Mouse (Mus musculus): ENCODE measurements around the gene Slc12a9. TPM values are rescaled to one million over a fixed set of nuclear protein-coding genes. Genes with fewer than 3 reads are reported as not detected.

Gene Slc12a9
- total RNA-seq, 2 experiments from 2014 or later: 4.4 to 5.4 TPM

DNA sequence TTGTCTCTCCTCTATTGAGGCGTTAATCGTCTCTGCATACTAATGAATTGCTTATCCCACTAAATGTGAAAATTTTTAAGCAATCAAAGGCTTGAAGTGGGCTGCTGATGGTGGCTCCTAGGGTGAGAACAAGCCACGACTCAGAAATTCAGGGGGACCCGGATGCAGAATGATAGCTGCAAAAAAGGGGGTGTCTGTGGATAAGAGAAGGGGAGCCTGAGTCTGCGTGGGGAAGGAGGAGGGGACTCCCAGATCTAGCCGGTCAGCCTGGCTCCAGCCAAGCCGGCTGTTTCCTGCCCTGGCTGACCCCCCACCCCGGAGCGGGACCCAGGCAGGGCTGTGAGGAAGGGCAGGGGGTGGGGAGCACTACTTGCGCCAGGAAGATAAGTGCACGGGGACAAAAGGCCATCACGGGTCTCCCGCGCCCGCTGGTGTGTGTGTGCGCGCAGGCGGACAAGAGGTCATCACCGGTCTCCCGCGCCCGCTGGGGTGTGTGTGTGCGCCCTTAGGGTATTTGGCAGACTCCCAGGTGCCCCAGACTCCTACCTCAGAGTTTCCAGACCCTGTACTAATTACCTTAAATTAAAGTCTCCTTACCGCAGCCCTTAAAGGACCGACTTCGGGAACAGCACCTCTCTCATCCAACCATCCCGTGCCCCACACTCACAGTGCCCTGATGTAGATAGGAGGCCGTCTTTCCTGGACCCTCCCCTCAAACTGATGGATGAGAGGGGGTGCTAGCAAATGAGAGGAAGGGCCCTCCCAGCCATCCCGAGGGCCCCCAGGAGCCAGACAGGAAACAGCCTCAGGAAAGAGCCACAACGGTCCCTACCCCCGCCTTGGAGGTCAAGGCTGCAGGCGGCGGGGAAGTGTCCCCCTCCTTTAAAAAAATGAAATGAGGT is 15.3 kb upstream of the Slc12a9 start:
- intact Hi-C loops (cut with DNase I): loop anchor here (1.0 kb wide), 1 partner anchor 9 kb away; no protein-coding TSS in a partner anchor
- DNase-seq: peak; percentile 88 to 89

DNA sequence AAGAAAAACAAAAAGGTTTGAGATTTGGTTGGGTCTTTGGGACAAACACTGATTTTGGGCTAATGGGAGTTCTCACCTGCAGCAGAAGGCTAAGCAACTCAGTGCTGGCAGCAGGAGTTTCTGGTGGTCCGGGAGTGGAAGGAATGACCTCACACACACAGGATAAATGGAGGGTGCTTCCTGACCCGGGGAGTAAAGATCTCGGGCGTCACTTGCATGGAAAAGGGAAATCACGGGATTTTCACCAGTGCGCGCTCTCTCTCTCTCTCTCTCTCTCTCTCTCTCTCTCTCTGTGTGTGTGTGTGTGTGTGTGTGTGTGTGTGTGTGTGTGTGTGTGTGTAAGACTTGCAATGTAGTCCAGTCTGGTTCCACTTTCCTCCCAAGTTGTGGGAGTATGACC is 14.5 kb upstream of the Slc12a9 start:
- intact Hi-C loops (cut with DNase I): loop anchor here (1.0 kb wide), 1 partner anchor 9 kb away; no protein-coding TSS in a partner anchor
- DNase-seq: peak; percentile 34 to 42

- DNase-seq: no peak
- intact Hi-C loops (cut with DNase I): no loop called here
Observed at GRCm38 (mm10) chr5:137346983-137347382, 13.6 kb upstream of the Slc12a9 start.

GRCm38 (mm10) chr5:137346388-137346787 is 13.0 kb upstream of the Slc12a9 start:
- intact Hi-C loops (cut with DNase I): no loop called here
- no peak for DNase-seq

GRCm38 (mm10) chr5:137345821-137346220 is 12.4 kb upstream of the Slc12a9 start:
- DNase-seq: peak in 1 of 2 experiments; percentile 51
- intact Hi-C loops (cut with DNase I): no loop called here

DNA sequence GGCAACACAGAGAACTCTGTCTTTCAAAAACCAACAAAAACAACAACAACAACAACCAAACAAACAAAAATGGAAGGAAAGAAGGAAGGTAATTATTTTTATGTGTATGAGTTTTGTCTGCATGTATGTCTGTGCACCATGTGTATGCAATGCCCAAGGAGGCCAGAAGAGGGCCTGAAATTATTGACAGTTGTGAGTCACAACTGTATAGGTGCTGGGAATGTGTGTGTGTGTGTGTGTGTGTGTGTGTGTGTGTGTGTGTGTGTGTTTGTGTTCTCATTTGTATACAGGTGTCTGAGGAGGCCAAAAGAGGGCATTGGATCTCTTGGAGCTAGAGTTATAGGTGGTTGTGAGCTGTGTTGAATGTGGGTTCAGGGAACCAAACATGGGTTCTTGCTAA is 10.5 kb upstream of the Slc12a9 start:
- no peak for DNase-seq
- intact Hi-C loops (cut with DNase I): no loop called here

GRCm38 (mm10) chr5:137343412-137343811 is 10.0 kb upstream of the Slc12a9 start:
- no peak for DNase-seq
- intact Hi-C loops (cut with DNase I): no loop called here

GRCm38 (mm10) chr5:137342407-137343012 is 9.1 kb upstream of the Slc12a9 start:
- intact Hi-C loops (cut with DNase I): no loop called here
- DNase-seq: no peak

- DNase-seq: no peak
Observed at GRCm38 (mm10) chr5:137340222-137340621, 6.8 kb upstream of the Slc12a9 start.

GRCm38 (mm10) chr5:137339290-137339979 is 6.0 kb upstream of the Slc12a9 start:
- intact Hi-C loops (cut with DNase I): loop anchor here (1.0 to 5.0 kb wide), 3 partner anchors 9 to 193 kb away; partner anchors contain the start of genes Epo and Gnb2
- peak; percentile 68 to 75 for DNase-seq

More at GRCm38 (mm10) chr5:137340222-137340621, 6.8 kb upstream of the Slc12a9 start:
- intact Hi-C loops (cut with DNase I): no loop called here

GRCm38 (mm10) chr5:137338663-137339289 is 5.4 kb upstream of the Slc12a9 start:
- DNase-seq: peak; percentile 78 to 83
- intact Hi-C loops (cut with DNase I): loop anchor here (1.0 to 5.0 kb wide), 3 partner anchors 10 to 194 kb away; partner anchors contain the start of genes Epo and Gnb2

DNA sequence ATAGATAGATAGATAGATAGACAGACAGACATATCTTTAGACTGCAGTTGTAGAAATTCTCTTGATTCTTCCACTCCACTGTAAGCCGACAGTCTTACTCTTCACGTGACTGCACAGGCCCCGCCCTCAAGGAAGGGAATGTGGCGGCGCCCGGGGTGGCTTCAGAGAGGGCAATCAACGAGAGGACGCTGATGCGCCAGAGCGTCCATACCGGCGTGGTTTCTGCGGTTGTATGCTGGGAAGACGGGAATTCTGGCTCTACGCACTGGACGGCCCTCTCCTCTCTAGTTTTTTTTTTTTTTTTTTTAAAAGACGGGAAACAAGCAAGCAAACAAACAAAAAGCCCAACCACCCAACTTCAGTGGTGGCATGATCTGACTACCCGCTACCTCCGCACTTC is 4.9 kb upstream of the Slc12a9 start:
- intact Hi-C loops (cut with DNase I): loop anchor here (2.0 to 5.0 kb wide), 2 partner anchors 15 to 194 kb away; partner anchors contain the start of genes Epo and Gnb2
- peak; percentile 92 to 93 for DNase-seq

- intact Hi-C loops (cut with DNase I): loop anchor here (5.0 kb wide), 1 partner anchor 195 kb away; the partner anchor contains the start of genes Epo and Gnb2
- no peak for DNase-seq
Observed at GRCm38 (mm10) chr5:137337190-137337589, 3.8 kb upstream of the Slc12a9 start.

DNA sequence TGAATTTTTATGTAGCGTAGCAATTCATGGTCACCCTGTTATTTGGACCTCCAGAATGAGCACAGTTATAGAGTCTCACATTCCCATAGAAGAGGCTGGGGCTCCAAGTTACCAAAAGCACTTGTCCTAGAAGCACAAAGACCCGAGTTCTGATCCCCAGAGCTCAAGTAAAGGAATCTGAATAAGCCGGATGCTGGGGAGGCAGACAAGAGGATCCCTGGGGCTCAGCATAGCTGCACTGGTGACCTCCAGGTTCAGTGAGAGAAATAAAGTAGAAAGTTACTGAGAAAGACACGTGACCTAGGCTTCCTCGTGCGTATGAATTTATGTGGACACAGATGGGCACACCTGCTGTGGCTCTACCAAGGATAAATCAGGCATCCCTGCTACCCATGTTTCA is 1.7 kb upstream of the Slc12a9 start:
- no peak for DNase-seq
- intact Hi-C loops (cut with DNase I): loop anchor here (2.0 to 5.0 kb wide), 2 partner anchors 42 to 197 kb away; partner anchors contain the start of genes Epo and Gnb2

GRCm38 (mm10) chr5:137334317-137334716 is 920 bp upstream of the Slc12a9 start:
- DNase-seq: no peak

GRCm38 (mm10) chr5:137332857-137333511 is 413 bp downstream of the Slc12a9 start:
- DNase-seq: no peak
- intact Hi-C loops (cut with DNase I): loop anchor here (5.0 kb wide), 1 partner anchor 169 kb away; the partner anchor contains the start of gene Pop7

More at GRCm38 (mm10) chr5:137334317-137334716, 920 bp upstream of the Slc12a9 start:
- intact Hi-C loops (cut with DNase I): loop anchor here (2.0 to 5.0 kb wide), 2 partner anchors 42 to 168 kb away; partner anchors contain the start of gene Pop7

DNA sequence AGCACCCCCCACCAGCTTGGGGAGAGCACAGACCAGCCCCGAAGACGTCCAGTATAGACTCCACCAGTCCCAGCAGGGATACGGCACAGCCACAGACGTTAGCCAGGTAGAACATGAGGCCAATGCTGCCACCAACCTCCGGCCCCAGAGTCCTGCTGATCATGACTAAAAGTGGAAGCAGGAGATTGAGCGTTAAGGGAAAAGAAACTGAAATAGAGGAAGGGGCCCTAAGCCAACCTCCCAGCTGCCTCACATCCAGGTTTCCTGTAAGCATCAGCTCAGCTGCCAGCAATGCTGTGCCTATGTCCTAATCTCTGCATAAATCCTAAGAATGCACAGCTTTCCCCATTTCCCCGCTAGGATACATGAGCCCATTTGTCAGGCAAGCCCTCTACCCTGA is 2.5 kb downstream of the Slc12a9 start:
- DNase-seq: no peak
- intact Hi-C loops (cut with DNase I): loop anchor here (5.0 kb wide), 1 partner anchor 171 kb away; the partner anchor contains the start of gene Pop7

GRCm38 (mm10) chr5:137320996-137321395 is 12.4 kb downstream of the Slc12a9 start:
- intact Hi-C loops (cut with DNase I): no loop called here
- DNase-seq: no peak

DNA sequence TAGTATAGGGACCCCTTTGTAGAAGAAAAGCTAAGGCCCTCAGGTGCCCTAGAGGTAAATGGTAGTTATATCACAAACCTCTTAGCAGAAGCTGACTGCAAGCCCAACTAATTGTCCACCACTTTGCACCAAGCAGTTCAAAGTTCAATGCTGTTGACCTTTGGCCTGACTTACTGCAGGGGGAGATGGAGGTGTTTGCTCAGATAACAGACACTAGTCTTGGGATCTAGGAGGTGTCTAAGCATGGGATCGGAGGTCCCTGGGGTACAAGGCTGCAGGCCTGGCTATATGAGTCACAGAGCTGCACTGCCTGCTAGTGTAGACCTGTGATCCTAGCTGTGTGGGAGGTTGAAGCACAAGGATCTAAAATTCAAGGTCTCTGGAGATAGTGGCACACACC is 14.8 kb downstream of the Slc12a9 start:
- intact Hi-C loops (cut with DNase I): loop anchor here (10.0 kb wide), 1 partner anchor 56 kb away; no protein-coding TSS in a partner anchor
- no peak for DNase-seq
